Mouse (Mus musculus) hindbrain, embryonic 14.5 days (tissue): Measurements from ENCODE around the gene Smg6. TPM values are rescaled to one million over a fixed set of nuclear protein-coding genes. Genes with fewer than 3 reads are reported as not detected.

Source experiments
- ATAC-seq: fragments of 200-750 bp; cut with Nextera tagmentation; 2 replicates; pipeline ENCODE4 v1.8.0; 2017; ENCODE audit warnings: moderate number of reproducible peaks, mild to moderate bottlenecking, moderate TSS enrichment, moderate library complexity; ENCODE audit not compliant: low FRiP score
- DNase-seq: peaks from one replicate; pipeline ENCODE4 v3.0.0-alpha.2; 2015; ENCODE audit warnings: low spot score
- H3K27ac ChIP-seq: fragments of 300-500 bp; sonication (generic); 2 replicates; pipeline ENCODE4 v1.5.1; 2014; ENCODE audit warnings: mild to moderate bottlenecking, moderate library complexity
- H3K27me3 ChIP-seq: fragments of 300-500 bp; sonication (generic); 2 replicates; pipeline ENCODE4 v1.6.1; 2014; ENCODE audit warnings: mild to moderate bottlenecking, low read length, mixed read lengths; ENCODE audit not compliant: control insufficient read depth, insufficient read depth
- H3K36me3 ChIP-seq: fragments of 300-500 bp; sonication (generic); replicated peaks from 2 replicates; pipeline ENCODE4 v1.6.1; 2014; ENCODE audit not compliant: control insufficient read depth, insufficient read depth
- H3K4me1 ChIP-seq: fragments of 300-500 bp; sonication (generic); replicated peaks from 2 replicates; pipeline ENCODE4 v1.6.1; 2014; ENCODE audit warnings: antibody characterized with exemption, low read length, mixed read lengths; ENCODE audit not compliant: control insufficient read depth, insufficient read depth
- H3K4me2 ChIP-seq: fragments of 300-500 bp; sonication (generic); replicated peaks from 2 replicates; pipeline ENCODE4 v1.6.1; 2014; ENCODE audit warnings: mild to moderate bottlenecking, moderate library complexity
- H3K4me3 ChIP-seq: fragments of 300-500 bp; sonication (generic); replicated peaks from 2 replicates; pipeline ENCODE4 v1.5.1; 2014; ENCODE audit warnings: mild to moderate bottlenecking, low read length
- H3K9ac ChIP-seq: fragments of 300-500 bp; sonication (generic); 2 replicates; pipeline ENCODE4 v1.6.1; 2014
- H3K9me3 ChIP-seq: fragments of 300-500 bp; sonication (generic); 2 replicates; pipeline ENCODE4 v1.6.1; 2016; ENCODE audit warnings: low read length; ENCODE audit not compliant: control insufficient read depth
- WGBS: fragments of 180-500 bp; shearing (Covaris S2); extraction: QIAGEN DNeasy Blood & Tissue Kit; methylation state at CpG from one replicate; pipeline ENCODE4 v1.1.7; 2014; 5-methylcytosine and 5-hydroxymethylcytosine counted together
- polyA plus RNA-seq: library from polyadenylated mRNA; unstranded; fragments of >200 nt; fragmentation: Nextera tagmentation; extraction: Ambion mirVana; gene quantifications from 2 replicates; pipeline ENCODE4 v1.2.1, GENCODE M21; 2014

Gene Smg6
- polyA plus RNA-seq, 1 experiment from 2014 or later, result 14.0 TPM

- ATAC-seq, result no peak
- Histone ChIP-seq H3K9me3 (no peaks in the 10 kb centered on the region), H3K4me3 (peak overlapping the region; percentile 62), H3K27me3 (peaks cover 56% of the 10 kb centered on the region), H3K4me2 (peak overlapping the region; percentile 68), H3K4me1 (peaks cover 21% of the 10 kb centered on the region), H3K27ac (no peak overlapping the region), H3K36me3 (no peaks in the 10 kb centered on the region), H3K9ac (peak overlapping the region; percentile 65; the same call in 1 of the 2 replicates)
- DNase-seq, result no peak
- 51% methylated on average over 6 of the region's 6 CpGs for WGBS
Measured at GRCm38 (mm10) chr11:75196131-75196530, 270.5 kb downstream of the Smg6 start.

- no peaks in the 10 kb centered on the region for H3K9me3 ChIP-seq
- peaks cover 22% of the 10 kb centered on the region for H3K4me1 ChIP-seq
- H3K4me2 ChIP-seq, result no peak overlapping the region
- 24% methylated on average over 7 of the region's 7 CpGs for WGBS
- no peak overlapping the region for H3K9ac ChIP-seq
- no peaks in the 10 kb centered on the region for H3K36me3 ChIP-seq
- H3K4me3 ChIP-seq, result no peak overlapping the region
- ATAC-seq (no peak), DNase-seq (no peak)
- peaks cover 43% of the 10 kb centered on the region for H3K27me3 ChIP-seq
- H3K27ac ChIP-seq, result no peak overlapping the region
Measured at GRCm38 (mm10) chr11:75197956-75198355, 272.3 kb downstream of the Smg6 start.

- H3K27me3 ChIP-seq, result peaks cover 35% of the 10 kb centered on the region
- no peak overlapping the region for H3K9ac ChIP-seq
- H3K4me1 ChIP-seq, result peaks cover 20% of the 10 kb centered on the region
- no peak overlapping the region for H3K4me2 ChIP-seq
- DNase-seq (no peak), ATAC-seq (no peak)
- 52% methylated on average over 4 of the region's 4 CpGs for WGBS
- H3K36me3 ChIP-seq, result no peaks in the 10 kb centered on the region
- H3K27ac ChIP-seq, result no peak overlapping the region
- no peak overlapping the region for H3K4me3 ChIP-seq
- no peaks in the 10 kb centered on the region for H3K9me3 ChIP-seq
Measured at GRCm38 (mm10) chr11:75198792-75199191, 273.2 kb downstream of the Smg6 start.

DNA sequence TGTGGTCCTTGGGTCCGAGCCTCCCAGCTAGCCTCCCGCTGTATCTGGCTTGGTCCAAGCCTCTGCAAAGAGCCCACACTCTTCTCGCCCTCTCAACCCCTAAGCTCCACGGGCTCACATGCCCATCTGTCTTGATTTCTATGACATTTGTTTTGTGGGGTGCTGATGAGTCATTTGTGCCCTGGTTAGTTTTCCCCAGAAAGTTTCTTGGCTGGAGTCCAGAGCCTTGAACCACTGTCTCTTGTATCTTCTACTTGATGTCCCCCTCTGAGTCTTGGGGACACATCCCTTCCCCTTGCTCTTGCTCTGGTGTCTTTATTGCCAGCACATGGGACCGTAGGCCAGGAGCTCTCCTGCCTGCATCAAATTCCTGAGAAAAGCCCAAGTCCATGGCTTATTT lies 274.3 kb downstream of the Smg6 start:
- ATAC-seq (no peak), DNase-seq (no peak)
- H3K27ac ChIP-seq, result no peak overlapping the region
- no peak overlapping the region for H3K4me2 ChIP-seq
- H3K4me1 ChIP-seq, result peaks cover 8% of the 10 kb centered on the region
- H3K9ac ChIP-seq, result no peak overlapping the region
- H3K4me3 ChIP-seq, result no peak overlapping the region
- no peaks in the 10 kb centered on the region for H3K36me3 ChIP-seq
- H3K27me3 ChIP-seq, result peaks cover 24% of the 10 kb centered on the region
- 85% methylated on average over 5 of the region's 5 CpGs for WGBS
- H3K9me3 ChIP-seq, result no peaks in the 10 kb centered on the region

GRCm38 (mm10) chr11:75200935-75201334 lies 275.3 kb downstream of the Smg6 start:
- H3K27me3 ChIP-seq, result peaks cover 14% of the 10 kb centered on the region
- no peak overlapping the region for H3K9ac ChIP-seq
- no peaks in the 10 kb centered on the region for H3K36me3 ChIP-seq
- no peak overlapping the region for H3K27ac ChIP-seq
- no peaks in the 10 kb centered on the region for H3K9me3 ChIP-seq
- no peak overlapping the region for H3K4me3 ChIP-seq
- H3K4me1 ChIP-seq, result peaks cover 8% of the 10 kb centered on the region
- DNase-seq (no peak), ATAC-seq (no peak)
- 86% methylated on average over 12 of the region's 12 CpGs for WGBS
- H3K4me2 ChIP-seq, result no peak overlapping the region

- H3K27ac ChIP-seq, result no peak overlapping the region
- no peak for DNase-seq
- WGBS, result 68% methylated on average over 8 of the region's 8 CpGs
Measured at GRCm38 (mm10) chr11:75201721-75202120, 276.1 kb downstream of the Smg6 start.

DNA sequence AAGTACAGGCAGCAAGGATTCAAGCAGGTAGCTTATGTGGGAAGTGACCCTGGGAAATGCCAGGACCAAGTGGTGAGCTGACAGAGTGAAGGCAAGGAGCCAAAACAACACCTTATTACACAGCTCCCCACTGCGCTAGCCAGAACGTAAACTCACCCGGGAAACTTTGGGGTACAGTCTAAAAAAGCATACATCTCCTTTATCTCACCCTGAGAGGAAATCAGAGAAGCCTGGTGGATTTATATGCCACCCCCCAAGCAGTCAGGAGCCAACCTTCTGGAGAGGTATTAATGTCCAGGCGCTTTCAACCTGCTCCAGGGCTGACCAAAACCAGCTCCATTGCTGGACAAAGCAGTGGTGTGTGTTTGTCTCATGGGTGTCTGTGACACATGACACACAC lies 278.3 kb downstream of the Smg6 start:
- Histone ChIP-seq H3K9me3 (no peaks in the 10 kb centered on the region), H3K36me3 (no peaks in the 10 kb centered on the region), H3K27me3 (no peaks in the 10 kb centered on the region), H3K4me3 (no peak overlapping the region), H3K9ac (no peak overlapping the region), H3K27ac (no peak overlapping the region), H3K4me1 (0 out of 2 replicates have a peak, but pooled peaks cover 2% of the 10 kb centered on the region), H3K4me2 (no peak overlapping the region)
- no peak for DNase-seq
- no peak for ATAC-seq
- 88% methylated on average over 4 of the region's 4 CpGs for WGBS

More at GRCm38 (mm10) chr11:75201721-75202120, 276.1 kb downstream of the Smg6 start:
- H3K4me3 ChIP-seq, result no peak overlapping the region
- no peaks in the 10 kb centered on the region for H3K9me3 ChIP-seq
- H3K4me2 ChIP-seq, result no peak overlapping the region
- ATAC-seq, result no peak
- no peaks in the 10 kb centered on the region for H3K36me3 ChIP-seq
- 0 out of 2 replicates have a peak, but pooled peaks cover 2% of the 10 kb centered on the region for H3K4me1 ChIP-seq
- H3K9ac ChIP-seq, result no peak overlapping the region
- peaks cover 6% of the 10 kb centered on the region for H3K27me3 ChIP-seq

GRCm38 (mm10) chr11:75204472-75204871 lies 278.8 kb downstream of the Smg6 start:
- WGBS, result 43% methylated on average over 9 of the region's 9 CpGs
- Histone ChIP-seq H3K4me2 (no peak overlapping the region), H3K4me1 (0 out of 2 replicates have a peak, but pooled peaks cover 2% of the 10 kb centered on the region), H3K4me3 (no peak overlapping the region), H3K9me3 (no peaks in the 10 kb centered on the region), H3K9ac (no peak overlapping the region), H3K27me3 (no peaks in the 10 kb centered on the region), H3K27ac (no peak overlapping the region), H3K36me3 (no peaks in the 10 kb centered on the region)
- ATAC-seq, result no peak
- no peak for DNase-seq

DNA sequence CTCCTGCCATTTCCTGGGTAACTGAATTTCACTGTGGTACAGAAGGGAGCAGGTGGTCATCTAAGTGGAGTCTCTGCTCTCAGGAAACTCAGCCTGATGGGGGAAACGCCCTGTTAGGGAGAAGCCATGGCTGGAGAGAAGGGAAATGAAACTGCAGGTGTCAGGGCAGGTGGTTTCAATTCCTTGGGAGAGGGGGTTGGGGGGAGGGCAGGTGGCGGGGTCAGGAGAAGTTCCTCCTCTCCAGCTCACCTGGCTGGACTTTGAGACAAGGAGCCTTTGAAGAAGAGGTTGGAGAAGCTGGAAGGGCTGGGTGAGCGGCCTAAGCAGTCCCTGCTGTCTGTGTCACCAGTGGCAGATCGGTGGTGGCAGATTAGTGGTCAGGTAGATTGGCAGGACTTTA lies 280.7 kb downstream of the Smg6 start:
- no peaks in the 10 kb centered on the region for H3K27me3 ChIP-seq

DNA sequence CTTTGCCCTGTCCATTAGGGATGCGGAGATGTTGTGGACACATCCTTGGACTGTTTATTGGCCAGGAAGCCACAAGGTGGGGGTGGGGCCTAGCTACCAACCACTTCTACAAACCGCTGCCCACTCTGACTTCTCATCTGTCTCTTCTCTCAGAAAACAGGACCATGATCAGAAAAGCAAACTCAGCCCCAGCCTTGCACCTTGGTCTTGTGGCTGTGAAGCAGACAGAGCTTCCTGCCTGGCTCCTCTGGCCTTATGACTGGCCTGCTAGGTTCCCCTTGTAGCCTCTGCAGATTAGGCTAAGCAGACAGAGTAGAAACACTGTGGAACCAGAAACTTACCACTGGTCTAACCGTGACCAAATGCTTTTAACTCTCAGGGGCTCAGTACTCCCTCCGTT lies 283.7 kb downstream of the Smg6 start:
- Histone ChIP-seq H3K27me3 (no peaks in the 10 kb centered on the region), H3K9me3 (no peaks in the 10 kb centered on the region), H3K36me3 (no peaks in the 10 kb centered on the region), H3K9ac (no peak overlapping the region), H3K4me3 (no peak overlapping the region), H3K4me1 (peaks cover 17% of the 10 kb centered on the region), H3K4me2 (no peak overlapping the region), H3K27ac (no peak overlapping the region)
- ATAC-seq (no peak), DNase-seq (no peak)
- 69% methylated on average over 4 of the region's 4 CpGs for WGBS

More for the DNA sequence above, 280.7 kb downstream of the Smg6 start:
- Histone ChIP-seq H3K4me3 (no peak overlapping the region), H3K4me1 (peaks cover 7% of the 10 kb centered on the region; the same call in 1 of the 2 replicates), H3K9ac (no peak overlapping the region), H3K4me2 (no peak overlapping the region), H3K9me3 (no peaks in the 10 kb centered on the region), H3K27ac (no peak overlapping the region), H3K36me3 (no peaks in the 10 kb centered on the region)
- 79% methylated on average over 4 of the region's 4 CpGs for WGBS
- ATAC-seq (no peak), DNase-seq (no peak)
